Mouse (Mus musculus): Measurements from ENCODE around the gene Nob1. TPM values are rescaled to one million over a fixed set of nuclear protein-coding genes. Genes with fewer than 3 reads are reported as not detected.

Nob1 gene
- total RNA-seq, 1 experiment from 2014 or later, result 29.6 TPM

DNA sequence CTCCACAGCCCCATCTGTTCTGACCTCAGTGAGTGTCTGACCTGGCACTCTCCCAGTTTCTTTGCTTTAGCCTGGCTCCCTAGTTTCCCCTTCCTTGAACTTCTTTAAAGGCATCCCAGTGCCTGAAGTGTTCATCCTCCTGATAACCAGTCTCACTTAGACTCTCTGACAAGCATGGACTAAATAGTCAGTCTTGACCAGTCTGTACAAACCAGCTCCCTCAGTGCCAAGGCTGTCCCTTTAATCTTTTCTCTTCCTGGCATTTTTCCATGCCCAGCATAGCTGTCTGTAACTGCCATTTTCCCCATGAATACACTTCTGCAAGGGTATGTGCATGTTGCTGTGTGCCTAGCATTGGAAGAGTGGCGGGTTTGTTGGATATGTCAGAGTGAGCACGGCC is 39.8 kb downstream of the Nob1 start:
- DNase-seq, result no peak

DNA sequence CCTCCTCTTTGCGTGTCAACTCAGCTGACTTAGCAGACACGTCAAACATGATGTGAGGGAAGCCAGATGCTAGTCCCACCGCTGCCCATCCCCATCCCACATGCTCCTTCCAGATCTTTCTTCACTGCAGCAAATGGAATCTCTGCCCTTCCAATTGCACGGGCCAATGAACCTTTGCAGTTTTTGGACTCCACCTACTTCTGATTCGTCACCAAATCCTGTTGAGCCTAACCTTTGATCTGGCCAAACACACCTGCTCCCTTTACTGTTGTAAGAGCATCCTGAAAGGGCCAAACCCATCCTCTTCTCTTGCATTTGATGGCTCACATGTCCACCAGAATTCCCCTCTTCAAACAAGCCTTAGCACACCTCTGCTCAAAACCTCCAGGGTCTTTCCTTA is 40.2 kb downstream of the Nob1 start:
- DNase-seq, result no peak

DNA sequence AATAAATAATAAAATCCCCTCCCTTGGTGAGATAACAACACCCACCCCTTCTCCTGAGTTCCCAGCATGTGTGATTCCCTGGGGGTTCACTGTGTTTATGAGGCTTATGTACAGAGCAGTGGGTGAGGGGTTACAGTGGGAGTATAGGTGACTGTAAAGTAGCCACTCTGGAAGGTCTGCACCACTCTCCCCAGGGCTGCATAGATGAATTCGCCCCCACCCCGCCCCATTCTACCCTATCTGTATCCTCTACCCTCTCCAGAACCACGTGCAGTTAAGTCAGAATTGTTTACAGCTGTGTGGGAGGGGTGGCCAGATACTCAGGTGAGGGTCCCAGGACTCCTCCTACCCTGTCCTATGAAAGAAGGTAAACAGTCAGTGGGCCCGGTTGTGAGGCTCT is 42.0 kb downstream of the Nob1 start:
- no peak for DNase-seq

DNA sequence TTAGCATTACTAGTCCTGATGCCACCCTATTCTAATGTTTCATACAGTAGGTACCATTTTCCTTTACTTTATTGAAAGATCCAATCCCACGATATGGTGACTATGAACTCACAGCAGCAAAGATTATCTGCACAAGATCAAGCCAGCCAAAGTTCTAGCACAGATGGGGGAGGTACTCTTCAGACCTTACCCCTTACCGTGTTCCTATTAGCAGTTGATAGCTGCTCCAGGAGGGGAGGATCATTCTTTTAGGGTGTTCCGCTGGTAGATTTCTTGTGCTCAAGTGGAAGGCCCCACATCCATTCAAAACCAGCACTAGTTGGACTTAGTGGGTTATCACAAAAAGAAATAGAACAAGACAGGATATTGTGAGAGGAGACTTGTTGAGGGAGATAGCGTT is 43.2 kb downstream of the Nob1 start:
- no peak for DNase-seq

DNA sequence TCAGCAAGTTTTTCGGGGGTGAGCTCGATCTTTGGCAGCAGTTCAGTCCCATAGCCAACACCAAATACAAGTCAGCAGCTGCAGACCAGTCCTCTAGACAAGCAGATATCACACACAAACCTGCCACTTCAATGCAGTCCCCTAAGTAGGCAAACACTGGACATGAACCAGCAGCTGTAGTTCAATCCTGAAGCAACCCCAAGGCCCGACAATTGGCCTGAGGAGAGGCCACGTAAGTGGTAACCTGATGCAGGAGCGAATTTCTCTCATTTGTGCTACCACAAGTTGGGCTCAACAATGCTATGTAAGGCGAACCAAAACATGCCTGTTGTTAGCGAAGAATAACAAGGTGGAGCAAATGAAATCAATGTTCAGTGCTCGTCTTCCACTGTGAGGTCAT is 44.1 kb downstream of the Nob1 start:
- no peak for DNase-seq

DNA sequence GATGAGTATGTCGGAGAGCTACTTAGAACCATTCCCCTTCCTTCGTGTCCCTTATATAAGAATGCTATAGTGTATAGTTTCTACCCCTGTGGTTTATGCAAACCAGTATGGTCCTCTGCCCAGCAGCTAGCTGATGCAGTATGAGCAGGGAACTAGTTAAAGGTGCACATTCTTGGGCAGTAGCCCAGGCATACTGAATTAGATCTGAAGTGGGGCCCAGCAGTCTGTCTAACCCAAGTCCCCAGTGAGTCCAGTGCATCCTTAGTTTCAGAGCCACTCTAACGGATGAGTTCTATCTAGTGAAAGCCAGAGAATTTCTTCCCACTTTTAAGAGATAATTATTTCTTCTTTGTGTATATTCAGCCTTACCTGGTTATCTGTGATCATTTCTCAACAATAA is 47.5 kb downstream of the Nob1 start:
- no peak for DNase-seq

DNA sequence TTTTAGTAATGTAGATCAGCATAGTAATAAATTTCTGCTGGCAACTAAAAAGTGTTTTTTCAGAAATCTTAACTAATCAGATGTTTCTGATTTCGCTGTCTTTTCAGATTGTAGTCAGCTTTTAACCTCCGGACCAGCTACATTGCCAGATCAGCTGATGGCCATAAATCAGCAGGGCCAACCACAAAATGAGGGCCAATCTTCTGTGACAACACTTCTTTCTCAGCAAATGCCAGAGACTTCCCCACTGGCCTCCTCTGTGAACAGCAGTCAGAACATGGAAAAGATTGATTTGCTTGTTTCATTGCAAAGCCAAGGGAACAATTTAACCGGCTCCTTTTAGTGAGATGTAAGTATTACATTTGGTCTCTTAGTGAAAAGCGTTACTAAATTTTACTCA is 54.5 kb downstream of the Nob1 start:
- peak; percentile 27 for DNase-seq

Other genes starting within 250 kb of the Nob1 start
- gene Nfat5, start 131.6 kb downstream of the Nob1 start, total RNA-seq (2021), result 172 and 180 TPM in 2 replicates
- gene Nqo1, start 21.8 kb downstream of the Nob1 start, total RNA-seq (2021), result 4.6 and 6.2 TPM in 2 replicates
- gene Wwp2, start 11.3 kb upstream of the Nob1 start, total RNA-seq (2021), result 23.9 and 44.1 TPM in 2 replicates
- 109 and 131 TPM in 2 replicates for gene Psmd7, start 163.4 kb upstream of the Nob1 start, total RNA-seq (2021)

Measured in adrenal gland, postnatal 25 days (tissue).